Mouse (Mus musculus) stomach, embryonic 16.5 days (tissue): ENCODE data around the gene Mcm9. TPM values are rescaled to one million over a fixed set of nuclear protein-coding genes. Genes with fewer than 3 reads are reported as not detected.

Experiments
- ATAC-seq: fragments of 200-750 bp; cut with Nextera tagmentation; 2 replicates; pipeline ENCODE4 v1.8.0; 2017; ENCODE audit warnings: moderate number of reproducible peaks, moderate TSS enrichment; ENCODE audit not compliant: insufficient read depth, low FRiP score
- H3K27ac ChIP-seq: fragments of 300-500 bp; sonication (generic); 2 replicates; pipeline ENCODE4 v1.5.1; 2014; ENCODE audit warnings: low read length
- H3K27me3 ChIP-seq: fragments of 300-500 bp; sonication (generic); 2 replicates; pipeline ENCODE4 v1.6.1; 2014; ENCODE audit warnings: low read length, control low read depth, mixed read lengths; ENCODE audit not compliant: control insufficient read depth, insufficient read depth
- H3K36me3 ChIP-seq: fragments of 300-500 bp; sonication (generic); 2 replicates; pipeline ENCODE4 v1.6.1; 2014; ENCODE audit warnings: low read length; ENCODE audit not compliant: control insufficient read depth, insufficient read depth
- H3K4me1 ChIP-seq: fragments of 300-500 bp; sonication (generic); 2 replicates; pipeline ENCODE4 v1.6.1; 2014; ENCODE audit warnings: low read length, control low read depth, mixed read lengths; ENCODE audit not compliant: control insufficient read depth, insufficient read depth
- H3K4me2 ChIP-seq: fragments of 300-500 bp; sonication (generic); 2 replicates; pipeline ENCODE4 v1.6.1; 2014; ENCODE audit warnings: low read depth, low read length, mixed read lengths
- H3K4me3 ChIP-seq: fragments of 300-500 bp; sonication (generic); replicated peaks from 2 replicates; pipeline ENCODE4 v1.5.1; 2014; ENCODE audit warnings: mild to moderate bottlenecking, low read length
- H3K9ac ChIP-seq: fragments of 300-500 bp; sonication (generic); 2 replicates; pipeline ENCODE4 v1.6.1; 2014; ENCODE audit warnings: low read length
- H3K9me3 ChIP-seq: fragments of 300-500 bp; sonication (generic); replicated peaks from 2 replicates; pipeline ENCODE4 v1.6.1; 2016; ENCODE audit warnings: low read length, control low read depth; ENCODE audit not compliant: control insufficient read depth
- WGBS: fragments of 180-500 bp; shearing (Covaris S2); extraction: QIAGEN DNeasy Blood & Tissue Kit; methylation state at CpG from one replicate; pipeline ENCODE4 v1.1.7; 2014; 5-methylcytosine and 5-hydroxymethylcytosine counted together
- polyA plus RNA-seq: library from polyadenylated mRNA; unstranded; fragments of >200 nt; fragmentation: Nextera tagmentation; extraction: Ambion mirVana; gene quantifications from 2 replicates; pipeline ENCODE4 v1.2.1, GENCODE M21; 2015

Gene Mcm9
- polyA plus RNA-seq, 1 experiment from 2014 or later, result 8.7 TPM

DNA sequence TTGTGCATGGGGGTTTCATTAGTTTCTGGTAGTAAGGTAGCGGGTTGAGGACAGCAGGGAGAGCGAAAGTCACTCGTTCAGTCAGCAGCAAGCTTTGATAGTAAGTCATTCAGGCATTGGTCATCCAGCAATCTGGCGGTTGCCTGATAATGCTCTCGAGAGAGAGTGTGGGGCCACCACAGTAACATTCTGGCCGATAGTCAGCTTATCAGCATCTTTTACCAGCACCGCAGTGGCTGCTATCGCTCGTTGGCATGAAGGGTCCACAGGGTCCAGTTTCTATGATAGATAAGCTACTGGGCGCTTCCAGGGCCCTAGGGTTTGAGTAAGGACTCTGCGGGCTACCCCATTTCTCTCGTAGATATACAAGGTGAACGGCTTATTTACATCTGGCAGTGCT is 136.3 kb downstream of the Mcm9 start:
- Histone ChIP-seq H3K4me3 (no peak overlapping the region), H3K27ac (no peak overlapping the region), H3K4me2 (no peak overlapping the region), H3K9ac (no peak overlapping the region), H3K4me1 (no peaks in the 10 kb centered on the region), H3K9me3 (no peaks in the 10 kb centered on the region), H3K36me3 (no peaks in the 10 kb centered on the region), H3K27me3 (no peaks in the 10 kb centered on the region)
- 91% methylated on average over 13 of the region's 13 CpGs for WGBS
- no peak for ATAC-seq

Other genes with a start within 250 kb of the Mcm9 start
- gene Asf1a, start 33.7 kb downstream of the Mcm9 start, polyA plus RNA-seq, result 68.6 and 77.3 TPM in 2 replicates
- gene Fam184a, start 120.7 kb upstream of the Mcm9 start, polyA plus RNA-seq, result 1.9 and 2.3 TPM in 2 replicates